Mouse (Mus musculus) testis, adult 2 months (tissue): Measurements from ENCODE around the gene Isca1.

Experiments
- CTCF ChIP-seq: fragments of 200-500 bp; IDR thresholded peaks from 2 replicates; pipeline ENCODE4 v1.5.1; 2012; ENCODE audit warnings: low read depth, mild to moderate bottlenecking, inconsistent platforms, low read length, moderate library complexity; ENCODE audit not compliant: control insufficient read depth, insufficient read depth, insufficient replicate concordance
- POLR2A ChIP-seq: fragments of 200-500 bp; IDR thresholded peaks from 2 replicates; pipeline ENCODE4 v1.6.1; 2012; ENCODE audit warnings: low read depth, mild to moderate bottlenecking, inconsistent platforms, low read length, moderate library complexity; ENCODE audit not compliant: control insufficient read depth

- TF ChIP-seq CTCF = no peak
- TF ChIP-seq POLR2A = no peak
These were observed 6.8 kb downstream of the Isca1 start for GRCm38 (mm10) chr13:59762791-59763190.
